Mouse (Mus musculus) lung, adult 2 months (tissue): ENCODE measurements around the gene Zfp658. TPM values are rescaled to one million over a fixed set of nuclear protein-coding genes. Genes with fewer than 3 reads are reported as not detected.

ENCODE experiments used
- DNase-seq: peaks from one replicate; pipeline ENCODE4 v3.0.0; 2022
- H3K4me1 ChIP-seq: fragments of 200-500 bp; 2 replicates; pipeline ENCODE4 v1.6.1; 2011; ENCODE audit warnings: low read length; ENCODE audit not compliant: control insufficient read depth, insufficient read depth
- H3K4me3 ChIP-seq: fragments of 200-500 bp; replicated peaks from 2 replicates; pipeline ENCODE3; 2011; ENCODE audit warnings: low read depth, mild to moderate bottlenecking, control low read depth, low read length; ENCODE audit errors: extremely low read depth
- CTCF ChIP-seq: fragments of 200-500 bp; IDR thresholded peaks from 2 replicates; pipeline ENCODE4 v1.5.1; 2011; ENCODE audit warnings: mild to moderate bottlenecking, low read length, control low read depth; ENCODE audit not compliant: insufficient read depth
- POLR2A ChIP-seq: fragments of 200-500 bp; IDR thresholded peaks from 2 replicates; pipeline ENCODE4 v1.6.1; 2011; ENCODE audit warnings: low read depth, mild to moderate bottlenecking, control low read depth, low read length, borderline replicate concordance; ENCODE audit errors: extremely low read depth
- WGBS: fragments of 180-500 bp; shearing (Covaris S2); methylation state at CpG from one replicate; pipeline ENCODE4 v1.1.7; 2018; 5-methylcytosine and 5-hydroxymethylcytosine counted together
- polyA plus RNA-seq: library from polyadenylated mRNA; depleted of rRNA; stranded (reverse); fragments of >200 nt; gene quantifications from 2 replicates; pipeline ENCODE4 v1.2.3, GENCODE M21; 2012

Gene Zfp658
- polyA plus RNA-seq, 1 experiment, result 1.8 TPM

GRCm38 (mm10) chr7:43544225-43544977, 17.7 kb upstream of the Zfp658 start, which contains the start of gene Cd33:
Gene Cd33, minus strand, starts transcription at chr7:43544428.
- H3K4me3 ChIP-seq, result no peak within 1 kb of the TSS
- H3K4me1 ChIP-seq, result no peaks in the 10 kb centered on the region
- DNase-seq, result no peak
- WGBS, result 67% methylated on average over 7 of the region's 7 CpGs
- TF ChIP-seq CTCF (no peak), POLR2A (no peak)

- H3K4me3 ChIP-seq, result no peak overlapping the region
- H3K4me1 ChIP-seq, result no peaks in the 10 kb centered on the region
- no peak for DNase-seq
- TF ChIP-seq CTCF (no peak), POLR2A (no peak)
- WGBS, result 46% methylated on average over 7 of the region's 7 CpGs
Observed at GRCm38 (mm10) chr7:43545656-43546545, 16.2 kb upstream of the Zfp658 start.

GRCm38 (mm10) chr7:43547666-43548065, 14.4 kb upstream of the Zfp658 start:
- no peak for DNase-seq
- TF ChIP-seq POLR2A (no peak), CTCF (no peak)
- Histone ChIP-seq H3K4me1 (no peaks in the 10 kb centered on the region), H3K4me3 (no peak overlapping the region)
- WGBS, result 34% methylated on average over 5 of the region's 5 CpGs

GRCm38 (mm10) chr7:43548206-43548605, 13.8 kb upstream of the Zfp658 start:
- Histone ChIP-seq H3K4me3 (no peak overlapping the region), H3K4me1 (no peaks in the 10 kb centered on the region)
- 80% methylated on average over 4 of the region's 4 CpGs for WGBS
- DNase-seq, result no peak
- no peak for TF ChIP-seq CTCF
- TF ChIP-seq POLR2A, result no peak

GRCm38 (mm10) chr7:43553153-43553552, 8.9 kb upstream of the Zfp658 start:
- DNase-seq, result no peak
- TF ChIP-seq CTCF, result no peak
- no peak for TF ChIP-seq POLR2A
- Histone ChIP-seq H3K4me1 (no peaks in the 10 kb centered on the region), H3K4me3 (no peak overlapping the region)
- WGBS, result 56% methylated on average over 4 of the region's 4 CpGs

- DNase-seq, result no peak
- no peak for TF ChIP-seq CTCF
- no peak for TF ChIP-seq POLR2A
- Histone ChIP-seq H3K4me3 (no peak overlapping the region), H3K4me1 (no peaks in the 10 kb centered on the region)
- WGBS, result 36% methylated on average over 3 of the region's 3 CpGs
Observed at GRCm38 (mm10) chr7:43554550-43554949, 7.5 kb upstream of the Zfp658 start.

- no peak for TF ChIP-seq CTCF
- TF ChIP-seq POLR2A, result no peak
- Histone ChIP-seq H3K4me1 (no peaks in the 10 kb centered on the region), H3K4me3 (no peak overlapping the region)
- WGBS, result 83% methylated on average over 5 of the region's 5 CpGs
- no peak for DNase-seq
Observed at GRCm38 (mm10) chr7:43555351-43555750, 6.7 kb upstream of the Zfp658 start.

GRCm38 (mm10) chr7:43556901-43557300, 5.2 kb upstream of the Zfp658 start:
- TF ChIP-seq CTCF (no peak), POLR2A (no peak)
- no peaks in the 10 kb centered on the region for H3K4me1 ChIP-seq
- H3K4me3 ChIP-seq, result no peak overlapping the region
- 39% methylated on average over 1 of the region's 1 CpGs for WGBS
- no peak for DNase-seq

- no peak for DNase-seq
- peaks cover 6% of the 10 kb centered on the region for H3K4me1 ChIP-seq
- H3K4me3 ChIP-seq, result peak overlapping the region; percentile 58
- TF ChIP-seq POLR2A, result no peak
- TF ChIP-seq CTCF, result no peak
- WGBS, result under 1% methylated on average over 10 of the region's 10 CpGs
Observed at GRCm38 (mm10) chr7:43562651-43563070, 605 bp downstream of the Zfp658 start.
